Mouse (Mus musculus) embryonic facial prominence, embryonic 14.5 days (tissue): Measurements from ENCODE around the gene Lrp6. TPM values are rescaled to one million over a fixed set of nuclear protein-coding genes. Genes with fewer than 3 reads are reported as not detected.

Experiments used
- ATAC-seq: fragments of 200-750 bp; cut with Nextera tagmentation; 2 replicates; pipeline ENCODE4 v1.8.0; 2017; ENCODE audit warnings: low read depth, moderate number of reproducible peaks, moderate TSS enrichment
- DNase-seq: peaks from one replicate; pipeline ENCODE4 v3.0.0-alpha.2; 2015; ENCODE audit warnings: low spot score
- H3K27ac ChIP-seq: fragments of 300-500 bp; sonication (generic); replicated peaks from 2 replicates; pipeline ENCODE4 v1.5.1; 2014; ENCODE audit warnings: low read depth, mild to moderate bottlenecking, low read length, moderate library complexity
- H3K27me3 ChIP-seq: fragments of 300-500 bp; sonication (generic); replicated peaks from 2 replicates; pipeline ENCODE4 v1.6.1; 2014; ENCODE audit warnings: low read length; ENCODE audit not compliant: control insufficient read depth, insufficient read depth
- H3K36me3 ChIP-seq: fragments of 300-500 bp; sonication (generic); 2 replicates; pipeline ENCODE4 v1.6.1; 2014; ENCODE audit warnings: low read length, mixed read lengths; ENCODE audit not compliant: control insufficient read depth, insufficient read depth
- H3K4me1 ChIP-seq: fragments of 300-500 bp; sonication (generic); 2 replicates; pipeline ENCODE4 v1.6.1; 2014; ENCODE audit warnings: antibody characterized with exemption, low read length; ENCODE audit not compliant: control insufficient read depth, insufficient read depth
- H3K4me2 ChIP-seq: fragments of 300-500 bp; sonication (generic); 2 replicates; pipeline ENCODE4 v1.6.1; 2014; ENCODE audit warnings: low read depth, mild to moderate bottlenecking, low read length, moderate library complexity, mixed read lengths
- H3K4me3 ChIP-seq: fragments of 300-500 bp; sonication (generic); 2 replicates; pipeline ENCODE4 v1.5.1; 2014; ENCODE audit warnings: low read depth, mild to moderate bottlenecking, low read length
- H3K9ac ChIP-seq: fragments of 300-500 bp; sonication (generic); 2 replicates; pipeline ENCODE4 v1.6.1; 2014; ENCODE audit warnings: low read depth, mild to moderate bottlenecking, low read length, moderate library complexity, mixed read lengths
- H3K9me3 ChIP-seq: fragments of 300-500 bp; sonication (generic); 2 replicates; pipeline ENCODE4 v1.6.1; 2016; ENCODE audit warnings: low read length; ENCODE audit not compliant: control insufficient read depth
- WGBS: fragments of 180-500 bp; shearing (Covaris S2); extraction: QIAGEN DNeasy Blood & Tissue Kit; methylation state at CpG from one replicate; pipeline ENCODE4 v1.1.7; 2014; 5-methylcytosine and 5-hydroxymethylcytosine counted together
- polyA plus RNA-seq: library from polyadenylated mRNA; unstranded; fragments of >200 nt; fragmentation: Nextera tagmentation; extraction: Ambion mirVana; gene quantifications from 2 replicates; pipeline ENCODE4 v1.2.1, GENCODE M21; 2014

The Lrp6 gene
- polyA plus RNA-seq, 1 experiment from 2014 or later, result 39.8 TPM

DNA sequence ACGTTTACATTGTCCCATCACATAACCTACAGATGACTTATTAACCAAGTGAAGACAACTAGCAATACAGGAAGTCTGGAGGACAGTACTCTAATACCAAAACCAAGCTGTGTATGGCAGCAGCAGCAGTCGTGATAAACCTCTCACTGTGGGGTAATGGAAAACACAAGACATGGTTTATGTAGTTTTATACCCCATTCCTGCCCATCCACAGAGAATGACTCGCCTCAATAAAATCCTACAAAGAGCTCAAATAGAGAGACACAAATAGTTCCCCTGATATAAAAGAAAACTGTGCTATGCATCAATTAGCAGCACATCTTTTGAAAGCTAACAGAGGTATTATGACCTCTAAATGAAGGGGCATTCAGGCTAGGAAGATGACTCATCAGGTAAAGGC, 45.9 kb downstream of the Lrp6 start:
- no peaks in the 10 kb centered on the region for H3K9me3 ChIP-seq
- DNase-seq (no peak), ATAC-seq (no peak)
- H3K9ac ChIP-seq, result no peak overlapping the region
- H3K27ac ChIP-seq, result no peak overlapping the region
- WGBS, result 63% methylated on average over 3 of the region's 3 CpGs
- no peak overlapping the region for H3K4me2 ChIP-seq
- H3K4me3 ChIP-seq, result no peak overlapping the region
- peaks cover 11% of the 10 kb centered on the region for H3K36me3 ChIP-seq
- H3K4me1 ChIP-seq, result peaks cover 7% of the 10 kb centered on the region; the same call in 1 of the 2 replicates
- no peaks in the 10 kb centered on the region for H3K27me3 ChIP-seq

DNA sequence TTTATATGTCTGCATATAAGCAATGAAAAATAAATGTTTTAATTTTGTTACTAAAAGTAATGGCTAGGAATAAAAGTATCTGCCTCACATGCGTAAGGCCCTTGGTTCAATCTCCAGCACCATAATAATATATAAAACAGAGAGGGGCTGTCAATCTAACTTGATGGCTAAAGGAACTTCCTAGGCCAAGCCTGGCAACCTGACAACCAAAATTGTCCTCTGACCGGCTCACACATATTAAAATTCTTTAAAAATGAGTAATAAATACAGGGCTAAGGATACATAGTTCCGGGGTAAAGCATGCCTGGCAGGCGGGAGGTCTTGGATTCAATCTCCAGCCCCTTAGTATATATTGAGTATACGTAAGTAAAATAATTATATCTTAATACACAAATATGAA, 48.3 kb downstream of the Lrp6 start:
- H3K4me1 ChIP-seq, result peaks cover 14% of the 10 kb centered on the region; the same call in 1 of the 2 replicates
- ATAC-seq, result no peak
- no peak for DNase-seq
- WGBS, result 69% methylated on average over 5 of the region's 5 CpGs
- no peak overlapping the region for H3K4me2 ChIP-seq
- H3K4me3 ChIP-seq, result no peak overlapping the region
- H3K27me3 ChIP-seq, result no peaks in the 10 kb centered on the region
- no peak overlapping the region for H3K9ac ChIP-seq
- H3K27ac ChIP-seq, result no peak overlapping the region
- peaks cover 11% of the 10 kb centered on the region for H3K36me3 ChIP-seq
- H3K9me3 ChIP-seq, result no peaks in the 10 kb centered on the region

DNA sequence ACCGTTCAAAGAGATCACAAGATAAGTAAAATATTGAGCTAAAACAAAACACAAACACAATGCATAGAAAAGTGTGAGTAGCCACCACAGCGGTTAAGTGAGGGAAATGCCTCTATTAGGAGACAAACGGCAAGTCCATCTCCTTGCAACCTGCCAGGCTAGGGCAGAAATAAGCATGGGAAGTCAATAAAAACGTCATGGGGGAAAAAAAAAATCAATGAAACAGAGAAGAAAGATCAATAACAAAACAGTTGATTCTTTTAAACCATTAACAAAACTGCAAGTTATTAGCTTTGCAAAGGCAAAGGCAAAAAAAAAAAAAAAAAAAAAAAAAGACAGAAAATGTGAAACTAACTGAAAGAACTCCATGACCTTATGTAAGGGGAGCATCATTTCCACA, 49.6 kb downstream of the Lrp6 start:
- Histone ChIP-seq H3K4me2 (no peak overlapping the region), H3K27me3 (no peaks in the 10 kb centered on the region), H3K4me3 (no peak overlapping the region), H3K36me3 (peaks cover 11% of the 10 kb centered on the region), H3K27ac (no peak overlapping the region), H3K9me3 (no peaks in the 10 kb centered on the region), H3K9ac (no peak overlapping the region), H3K4me1 (peaks cover 22% of the 10 kb centered on the region)
- no peak for ATAC-seq
- DNase-seq, result no peak
- WGBS, result 72% methylated on average over 4 of the region's 4 CpGs

DNA sequence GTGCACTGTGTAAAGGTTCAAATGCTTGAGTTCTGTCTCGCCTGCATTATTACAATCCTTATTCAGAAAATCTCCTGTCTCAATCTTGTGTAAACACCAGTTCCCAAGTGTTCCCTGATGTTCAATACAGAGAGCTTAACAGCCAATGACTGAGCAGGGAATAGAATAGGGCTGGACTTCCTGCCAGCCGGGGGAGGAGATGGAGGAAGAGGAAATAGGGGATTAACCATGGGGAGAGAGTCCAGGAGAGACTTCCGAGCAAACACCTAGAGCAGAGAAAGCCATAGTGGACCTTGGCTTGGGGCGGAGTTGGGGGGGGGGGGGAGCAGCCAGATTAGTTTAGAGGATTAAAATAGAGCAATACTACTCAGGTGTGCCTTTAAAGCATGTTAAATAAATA, 51.3 kb downstream of the Lrp6 start:
- 53% methylated on average over 4 of the region's 4 CpGs for WGBS
- ATAC-seq, result peak; percentile 61
- DNase-seq, result no peak

DNA sequence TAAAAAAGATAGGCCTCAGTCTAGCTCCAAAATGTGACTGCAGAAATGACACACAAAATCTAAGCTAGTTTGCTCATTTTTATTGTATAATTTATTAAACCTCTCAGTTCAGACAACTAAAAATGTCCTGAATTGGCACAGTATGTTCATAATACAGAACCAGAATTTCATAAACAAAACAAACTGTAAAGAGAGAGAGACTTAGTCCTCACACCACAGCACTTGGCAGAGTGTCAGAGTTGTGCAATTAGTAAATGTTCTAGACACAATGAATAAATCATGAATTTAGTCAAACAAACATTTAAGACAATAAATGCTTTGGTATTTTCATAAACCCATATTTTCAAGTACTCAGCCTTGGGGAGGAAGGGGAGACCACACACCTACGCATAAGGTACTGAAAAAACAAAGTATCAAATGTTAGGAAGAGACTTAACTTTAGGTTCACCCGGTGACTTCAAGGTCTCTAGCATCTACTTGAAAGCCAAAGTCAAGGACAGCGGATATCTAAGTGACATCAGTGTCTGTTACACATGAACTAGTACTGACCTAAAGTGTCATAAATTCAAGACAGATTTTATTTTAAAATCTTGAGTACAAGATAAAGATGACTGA, 52.8 kb downstream of the Lrp6 start:
- no peak overlapping the region for H3K4me2 ChIP-seq
- peaks cover 35% of the 10 kb centered on the region for H3K4me1 ChIP-seq
- 72% methylated on average over 3 of the region's 3 CpGs for WGBS

More for the DNA sequence above, 51.3 kb downstream of the Lrp6 start:
- Histone ChIP-seq H3K27ac (no peak overlapping the region; the same call in 1 of the 2 replicates), H3K27me3 (no peaks in the 10 kb centered on the region), H3K36me3 (peaks cover 11% of the 10 kb centered on the region), H3K4me2 (no peak overlapping the region), H3K4me3 (no peak overlapping the region), H3K9me3 (no peaks in the 10 kb centered on the region), H3K9ac (no peak overlapping the region), H3K4me1 (peaks cover 32% of the 10 kb centered on the region)

DNA sequence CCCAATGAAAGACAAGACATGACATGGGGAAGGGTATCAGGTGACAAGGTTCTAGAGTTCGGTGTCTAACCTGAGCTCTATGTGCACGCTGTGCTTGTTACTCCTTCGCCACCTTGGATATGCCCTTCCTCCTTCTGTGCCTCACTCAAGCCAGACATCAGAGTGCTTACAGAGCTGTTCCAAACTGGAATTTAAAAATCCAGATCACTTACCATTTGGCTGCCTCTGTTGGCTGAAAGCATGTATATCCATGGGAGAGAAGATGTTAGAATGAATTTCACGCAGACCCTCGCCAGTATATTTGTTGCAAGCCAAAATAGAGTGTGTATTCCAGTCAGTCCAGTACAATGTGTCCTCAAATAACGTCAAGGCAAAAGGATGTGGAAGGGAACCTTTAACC, 53.8 kb downstream of the Lrp6 start:
- H3K4me1 ChIP-seq, result peaks cover 35% of the 10 kb centered on the region

More for the DNA sequence above, 52.8 kb downstream of the Lrp6 start:
- Histone ChIP-seq H3K9ac (no peak overlapping the region), H3K27me3 (no peaks in the 10 kb centered on the region), H3K4me3 (no peak overlapping the region), H3K36me3 (no peaks in the 10 kb centered on the region), H3K9me3 (no peaks in the 10 kb centered on the region), H3K27ac (no peak overlapping the region)
- no peak for ATAC-seq
- DNase-seq, result no peak

DNA sequence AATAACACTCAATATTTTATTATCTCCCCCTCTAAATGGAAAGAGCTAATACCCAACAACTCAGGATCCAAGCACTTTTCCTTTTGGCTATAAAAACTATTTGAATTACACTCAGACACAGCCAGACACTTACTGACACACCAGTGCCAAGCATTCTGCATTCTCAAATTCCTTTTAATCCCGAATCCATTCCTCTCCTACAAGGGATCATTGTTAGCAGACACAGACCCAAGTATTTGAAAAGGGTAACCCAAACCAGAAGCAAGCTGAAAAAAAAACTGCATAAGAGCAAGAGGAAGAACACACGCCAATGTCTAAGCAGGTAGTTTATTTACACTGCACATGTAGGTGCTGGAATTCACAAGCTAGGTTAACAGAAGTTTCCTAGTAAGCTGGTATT, 54.3 kb downstream of the Lrp6 start:
- H3K4me1 ChIP-seq, result peaks cover 35% of the 10 kb centered on the region
- H3K9ac ChIP-seq, result no peak overlapping the region
- no peaks in the 10 kb centered on the region for H3K27me3 ChIP-seq
- no peak overlapping the region for H3K4me2 ChIP-seq
- H3K9me3 ChIP-seq, result no peaks in the 10 kb centered on the region
- peaks cover 6% of the 10 kb centered on the region for H3K36me3 ChIP-seq
- ATAC-seq, result peak; percentile 45; the same call in 1 of the 2 replicates
- peak overlapping the region; percentile 16; the same call in 1 of the 2 replicates for H3K27ac ChIP-seq
- 23% methylated on average over 2 of the region's 2 CpGs for WGBS
- no peak overlapping the region for H3K4me3 ChIP-seq
- DNase-seq, result peak; percentile 57

More for the DNA sequence above, 53.8 kb downstream of the Lrp6 start:
- 0 out of 2 replicates have a peak, but pooled peaks cover 3% of the 10 kb centered on the region for H3K36me3 ChIP-seq
- ATAC-seq (peak; percentile 35; the same call in 1 of the 2 replicates), DNase-seq (no peak)
- H3K4me3 ChIP-seq, result no peak overlapping the region
- H3K27me3 ChIP-seq, result no peaks in the 10 kb centered on the region
- peak overlapping the region; percentile 16; the same call in 1 of the 2 replicates for H3K27ac ChIP-seq
- H3K9ac ChIP-seq, result no peak overlapping the region
- no peaks in the 10 kb centered on the region for H3K9me3 ChIP-seq
- H3K4me2 ChIP-seq, result no peak overlapping the region
- 56% methylated on average over 6 of the region's 6 CpGs for WGBS

DNA sequence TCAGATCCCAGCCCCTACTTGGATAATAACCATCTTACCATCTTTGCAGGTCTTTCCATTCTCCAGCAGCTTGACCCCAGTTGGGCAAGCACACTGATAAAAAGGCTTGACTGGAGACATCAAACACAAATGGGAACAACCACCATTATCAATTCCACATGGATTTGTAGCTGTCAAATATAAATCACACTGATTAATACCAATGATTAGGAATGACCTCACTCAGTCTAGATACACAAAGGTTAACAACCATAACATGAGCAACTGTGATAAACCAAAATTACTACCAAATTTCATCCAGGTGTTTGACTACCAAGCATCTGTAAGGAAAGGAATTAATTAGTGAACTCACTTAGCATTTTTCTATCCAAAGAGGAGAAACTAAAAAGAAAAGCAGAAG, 55.6 kb downstream of the Lrp6 start:
- Histone ChIP-seq H3K4me2 (no peak overlapping the region), H3K9ac (no peak overlapping the region), H3K27ac (no peak overlapping the region), H3K4me1 (peaks cover 31% of the 10 kb centered on the region), H3K4me3 (no peak overlapping the region), H3K9me3 (no peaks in the 10 kb centered on the region), H3K36me3 (peaks cover 20% of the 10 kb centered on the region), H3K27me3 (no peaks in the 10 kb centered on the region)
- DNase-seq (no peak), ATAC-seq (no peak)

DNA sequence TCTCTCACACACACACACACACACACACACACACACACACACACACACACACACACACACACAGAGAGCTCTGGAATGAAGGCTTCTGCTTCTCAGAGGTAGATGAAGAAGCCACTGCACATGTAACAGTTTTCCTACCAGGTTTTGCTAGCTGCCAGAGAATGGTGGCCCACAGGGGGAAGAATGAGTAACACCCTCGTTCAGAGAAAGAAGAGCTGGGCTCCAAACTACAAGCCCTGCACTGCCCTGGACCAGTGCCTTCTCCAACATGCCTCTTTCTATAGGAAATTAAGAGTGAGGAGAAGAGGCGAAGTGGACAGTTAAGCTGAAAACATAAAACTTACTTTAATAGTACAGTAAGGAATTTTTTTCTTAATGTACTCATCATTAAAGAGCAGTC, 56.5 kb downstream of the Lrp6 start:
- H3K4me2 ChIP-seq, result no peak overlapping the region
- H3K27me3 ChIP-seq, result no peaks in the 10 kb centered on the region
- no peak overlapping the region for H3K27ac ChIP-seq
- WGBS, result 54% methylated on average over 2 of the region's 2 CpGs
- peaks cover 37% of the 10 kb centered on the region for H3K4me1 ChIP-seq
- H3K4me3 ChIP-seq, result no peak overlapping the region
- no peaks in the 10 kb centered on the region for H3K9me3 ChIP-seq
- DNase-seq, result no peak
- no peak overlapping the region for H3K9ac ChIP-seq
- H3K36me3 ChIP-seq, result peaks cover 28% of the 10 kb centered on the region
- no peak for ATAC-seq
